12 mouse cellular contexts compared by ENCODE assay signal in genomic region chr11:69964650-69965270, GRCm38 (mm10). TPM values are rescaled to one million over a fixed set of nuclear protein-coding genes. Genes with fewer than 3 reads are reported as not detected.
A peak's percentile ranks its signal among the peaks of the same experiment; 100 is the strongest.
DNase-seq lines count a peak whose midpoint lies in the region; ATAC-seq and TF ChIP-seq lines count a peak whose summit lies in the region.
"Had no signal": no experiment of that assay in that cellular context is flagged by ENCODE, and none has a peak within 500 bp of the region (broad histone marks: within the 10 kb centered on the region; RNA-seq: fewer than 3 reads in every experiment).

TSS of gene Cldn7 (plus strand) at chr11:69964779.

- peak within 1 kb of the TSS; percentile 44; the same call in 1 of the 2 replicates for H3K9ac ChIP-seq in heart, embryonic 13.5 days
- H3K9ac ChIP-seq in liver, embryonic 12.5 days = no peak within 1 kb of the TSS
- peak within 1 kb of the TSS; percentile 59; the same call in 1 of the 2 replicates for H3K9ac ChIP-seq in stomach, postnatal 0 days (ENCODE audit: low read length)

- no peak for ATAC-seq in heart, embryonic 13.5 days (ENCODE audit: extremely low read depth, insufficient number of reproducible peaks, low FRiP score, low TSS enrichment)
- no peak for ATAC-seq in liver, embryonic 12.5 days
- no peak for ATAC-seq in stomach, postnatal 0 days (ENCODE audit: low FRiP score, low TSS enrichment)

- H3K4me3 ChIP-seq in heart, embryonic 13.5 days = peak within 1 kb of the TSS; percentile 56
- peak within 1 kb of the TSS; percentile 50 for H3K4me3 ChIP-seq in liver, embryonic 12.5 days
- H3K4me3 ChIP-seq in stomach, postnatal 0 days (ENCODE audit: low read depth, low read length) = peak within 1 kb of the TSS; percentile 43
- H3K4me3 ChIP-seq: myocyte had no signal

- H3K27me3 ChIP-seq in heart, embryonic 13.5 days (replicated peaks) = peaks cover 86% of the 10 kb centered on the region
- peaks cover 88% of the 10 kb centered on the region for H3K27me3 ChIP-seq in liver, embryonic 12.5 days (replicated peaks)
- peaks cover 6% of the 10 kb centered on the region; the same call in 1 of the 2 replicates for H3K27me3 ChIP-seq in stomach, postnatal 0 days (ENCODE audit: control insufficient read depth, insufficient read depth, low read length)
- H3K27me3 ChIP-seq: CH12.LX had no signal

- H3K9me3 ChIP-seq in heart, embryonic 13.5 days = no peaks in the 10 kb centered on the region
- H3K9me3 ChIP-seq in liver, embryonic 12.5 days (replicated peaks) = no peaks in the 10 kb centered on the region
- no peaks in the 10 kb centered on the region for H3K9me3 ChIP-seq in stomach, postnatal 0 days (ENCODE audit: control insufficient read depth, low read length)

- peaks cover 20% of the 10 kb centered on the region for H3K4me1 ChIP-seq in heart, embryonic 13.5 days
- peaks cover 25% of the 10 kb centered on the region for H3K4me1 ChIP-seq in liver, embryonic 12.5 days
- H3K4me1 ChIP-seq in stomach, postnatal 0 days (replicated peaks; ENCODE audit: control insufficient read depth, insufficient read depth) = peaks cover 2% of the 10 kb centered on the region; the same call in 1 of the 2 replicates

- TF ChIP-seq EP300 in stomach, postnatal 0 days (optimal IDR thresholded peaks at IDR 0.05) = no peak

- H3K4me2 ChIP-seq in heart, embryonic 13.5 days = peak within 1 kb of the TSS; percentile 82
- H3K4me2 ChIP-seq in liver, embryonic 12.5 days = peak within 1 kb of the TSS; percentile 49
- H3K4me2 ChIP-seq in stomach, postnatal 0 days (replicated peaks; ENCODE audit: low read depth) = peak within 1 kb of the TSS; percentile 65

- no peak for DNase-seq in heart, postnatal 14 days
- DNase-seq in urinary bladder, adult 2 months (ENCODE audit: low spot score) = no peak
- DNase-seq in urinary bladder, postnatal 14 days (ENCODE audit: low spot score) = no peak
- DNase-seq in stomach, postnatal 0 days (ENCODE audit: low spot score) = peak; percentile 34
- DNase-seq in adrenal gland, adult 18-20 months (ENCODE audit: low spot score in 2 of 2) = no peak
- DNase-seq in thymus, postnatal 14 days = no peak
- DNase-seq: thymus, adult 18-20 months had no signal

- peaks cover 21% of the 10 kb centered on the region for H3K36me3 ChIP-seq in heart, embryonic 13.5 days
- H3K36me3 ChIP-seq in liver, embryonic 12.5 days = peaks cover 15% of the 10 kb centered on the region
- peaks cover 6% of the 10 kb centered on the region; the same call in 1 of the 2 replicates for H3K36me3 ChIP-seq in stomach, postnatal 0 days (ENCODE audit: control insufficient read depth, insufficient read depth, low read length)

- WGBS in heart, embryonic 13.5 days = 8% methylated on average over 24 of the region's 24 CpGs
- WGBS in liver, embryonic 12.5 days (ENCODE audit: insufficient replicate concordance) = 11% methylated on average over 24 of the region's 24 CpGs
- WGBS in stomach, postnatal 0 days = 14% methylated on average over 24 of the region's 24 CpGs

- TF ChIP-seq CTCF in stomach, postnatal 0 days (IDR thresholded peaks at IDR 0.05; ENCODE audit: low read depth) = no peak

- H3K27ac ChIP-seq in heart, embryonic 13.5 days (replicated peaks) = no peak within 1 kb of the TSS
- no peak within 1 kb of the TSS for H3K27ac ChIP-seq in liver, embryonic 12.5 days
- H3K27ac ChIP-seq in stomach, postnatal 0 days (replicated peaks) = peak within 1 kb of the TSS; percentile 59; the same call in 1 of the 2 replicates

- intact Hi-C loops in heart, postnatal 14 days (cut with DNase I) = no loop called here

RNA-seq across cellular contexts. Expression of gene Cldn7, which starts in this region (rescaled TPM):
- polyA plus RNA-seq in heart, embryonic 13.5 days (2015; fragmentation: Nextera tagmentation; extraction: Ambion mirVana) = 6.3 and 7.4 TPM in 2 replicates
- total RNA-seq in heart, postnatal 14 days (2021) = under 1 TPM in 1 of 2 experiments, not detected in 1; 0.48 TPM
- polyA plus RNA-seq in urinary bladder, adult 2 months (2012; rRNA removed) = 67.1 and 69.1 TPM in 2 replicates
- polyA plus RNA-seq in liver, embryonic 12.5 days (2016; fragmentation: Nextera tagmentation; extraction: Ambion mirVana) = 2.8 and 3.3 TPM in 2 replicates
- 119 and 125 TPM in 2 replicates for polyA plus RNA-seq in stomach, postnatal 0 days (2015; fragmentation: Nextera tagmentation; extraction: Ambion mirVana)
- under 1 TPM in 1 of 2 experiments, not detected in 1; 0.66 TPM for total RNA-seq in adrenal gland, adult 18-20 months (2021)
- total RNA-seq: CH12.LX; layer of hippocampus, adult 18-20 months had no signal
- polyA plus RNA-seq: myocyte had no signal
